Mouse (Mus musculus) embryonic facial prominence, embryonic 13.5 days (tissue): ENCODE data around the gene Necab3. TPM values are rescaled to one million over a fixed set of nuclear protein-coding genes. Genes with fewer than 3 reads are reported as not detected.

ENCODE experiments used
- ATAC-seq: fragments of 200-750 bp; cut with Nextera tagmentation; 2 replicates; pipeline ENCODE4 v1.8.0; 2017; ENCODE audit warnings: low read depth; ENCODE audit not compliant: insufficient number of reproducible peaks, insufficient read depth, low FRiP score, low TSS enrichment
- H3K27ac ChIP-seq: fragments of 300-500 bp; sonication (generic); 2 replicates; pipeline ENCODE4 v1.5.1; 2015; ENCODE audit warnings: moderate library complexity, mild to moderate bottlenecking, inconsistent platforms
- H3K27me3 ChIP-seq: fragments of 300-500 bp; sonication (generic); 2 replicates; pipeline ENCODE4 v1.6.1; 2015; ENCODE audit warnings: mild to moderate bottlenecking, inconsistent platforms
- H3K36me3 ChIP-seq: fragments of 300-500 bp; sonication (generic); 2 replicates; pipeline ENCODE4 v1.6.1; 2015; ENCODE audit warnings: mild to moderate bottlenecking, inconsistent platforms
- H3K4me1 ChIP-seq: fragments of 300-500 bp; sonication (generic); 2 replicates; pipeline ENCODE4 v1.6.1; 2015; ENCODE audit warnings: inconsistent platforms
- H3K4me2 ChIP-seq: fragments of 300-500 bp; sonication (generic); 2 replicates; pipeline ENCODE4 v1.6.1; 2015; ENCODE audit warnings: moderate library complexity, mild to moderate bottlenecking, inconsistent platforms
- H3K4me3 ChIP-seq: fragments of 300-500 bp; sonication (generic); 2 replicates; pipeline ENCODE4 v1.5.1; 2015; ENCODE audit warnings: mild to moderate bottlenecking, inconsistent platforms
- H3K9ac ChIP-seq: fragments of 300-500 bp; sonication (generic); 2 replicates; pipeline ENCODE4 v1.6.1; 2015; ENCODE audit warnings: mild to moderate bottlenecking, inconsistent platforms
- H3K9me3 ChIP-seq: fragments of 300-500 bp; sonication (generic); 2 replicates; pipeline ENCODE4 v1.6.1; 2016; ENCODE audit warnings: inconsistent platforms
- WGBS: fragments of 180-500 bp; shearing (Covaris S2); methylation state at CpG from one replicate; pipeline ENCODE4 v1.1.7; 2015; ENCODE audit warnings: mixed read lengths; 5-methylcytosine and 5-hydroxymethylcytosine counted together
- polyA plus RNA-seq: library from polyadenylated mRNA; unstranded; fragments of >200 nt; fragmentation: Nextera tagmentation; extraction: Ambion mirVana; gene quantifications from 2 replicates; pipeline ENCODE4 v1.2.1, GENCODE M21; 2015

The Necab3 gene
- polyA plus RNA-seq, 1 experiment from 2014 or later = 3.8 TPM

- Histone ChIP-seq H3K36me3 (peaks cover 58% of the 10 kb centered on the region), H3K27me3 (no peaks in the 10 kb centered on the region), H3K27ac (no peak overlapping the region), H3K9me3 (no peaks in the 10 kb centered on the region), H3K4me3 (no peak overlapping the region), H3K4me2 (no peak overlapping the region), H3K9ac (no peak overlapping the region), H3K4me1 (no peaks in the 10 kb centered on the region)
- ATAC-seq = no peak
- WGBS = 79% methylated on average over 9 of the region's 9 CpGs
Observed at GRCm38 (mm10) chr2:154507566-154508283, 51.0 kb downstream of the Necab3 start.

GRCm38 (mm10) chr2:154507076-154507475 is 51.6 kb downstream of the Necab3 start:
- no peak for ATAC-seq
- Histone ChIP-seq H3K9ac (no peak overlapping the region), H3K4me2 (no peak overlapping the region), H3K27ac (no peak overlapping the region), H3K9me3 (no peaks in the 10 kb centered on the region), H3K4me3 (no peak overlapping the region), H3K4me1 (no peaks in the 10 kb centered on the region), H3K36me3 (peaks cover 52% of the 10 kb centered on the region), H3K27me3 (no peaks in the 10 kb centered on the region)
- WGBS = 86% methylated on average over 2 of the region's 2 CpGs

- Histone ChIP-seq H3K9ac (no peak overlapping the region), H3K4me2 (no peak overlapping the region), H3K9me3 (no peaks in the 10 kb centered on the region), H3K27me3 (no peaks in the 10 kb centered on the region), H3K4me1 (peaks cover 3% of the 10 kb centered on the region; the same call in 1 of the 2 replicates), H3K27ac (no peak overlapping the region), H3K4me3 (no peak overlapping the region), H3K36me3 (peaks cover 35% of the 10 kb centered on the region)
- 88% methylated on average over 3 of the region's 3 CpGs for WGBS
- no peak for ATAC-seq
Observed at GRCm38 (mm10) chr2:154500758-154501157, 57.9 kb downstream of the Necab3 start.

DNA sequence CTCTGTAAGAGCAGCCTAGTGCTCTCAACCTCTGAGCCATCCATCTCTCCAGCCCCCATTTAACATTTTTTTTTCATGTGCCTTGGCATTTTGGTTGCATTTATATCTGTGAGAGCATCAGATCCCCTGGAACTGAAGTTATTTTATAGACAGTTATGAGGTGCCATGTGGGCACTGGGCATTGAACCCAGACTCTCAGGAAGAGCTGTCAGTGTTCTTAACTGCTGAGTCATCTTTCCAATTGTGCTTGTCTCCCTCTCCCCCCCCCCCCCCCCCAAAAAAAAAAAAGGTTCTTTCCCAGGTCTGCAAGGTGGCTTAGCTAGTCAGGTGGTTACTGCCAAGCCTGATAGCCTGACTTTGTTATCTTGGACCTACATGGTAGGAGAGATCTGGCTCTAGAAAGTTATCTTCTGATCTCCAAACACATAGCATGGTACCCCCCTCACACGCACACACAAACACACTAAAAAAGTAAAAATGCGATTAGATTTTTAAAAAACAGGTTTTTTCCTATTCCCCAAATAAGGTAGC is 58.9 kb downstream of the Necab3 start:
- H3K4me2 ChIP-seq = no peak overlapping the region
- no peak overlapping the region for H3K27ac ChIP-seq
- no peaks in the 10 kb centered on the region for H3K9me3 ChIP-seq
- ATAC-seq = no peak
- no peaks in the 10 kb centered on the region for H3K27me3 ChIP-seq
- H3K36me3 ChIP-seq = peaks cover 26% of the 10 kb centered on the region
- WGBS = 93% methylated on average over 2 of the region's 2 CpGs
- H3K9ac ChIP-seq = no peak overlapping the region
- no peak overlapping the region for H3K4me3 ChIP-seq
- peaks cover 3% of the 10 kb centered on the region; the same call in 1 of the 2 replicates for H3K4me1 ChIP-seq

GRCm38 (mm10) chr2:154498571-154498970 is 60.1 kb downstream of the Necab3 start:
- H3K4me2 ChIP-seq = no peak overlapping the region
- 69% methylated on average over 5 of the region's 5 CpGs for WGBS
- no peak for ATAC-seq
- no peak overlapping the region for H3K27ac ChIP-seq
- H3K36me3 ChIP-seq = peaks cover 18% of the 10 kb centered on the region
- no peaks in the 10 kb centered on the region for H3K27me3 ChIP-seq
- peaks cover 3% of the 10 kb centered on the region; the same call in 1 of the 2 replicates for H3K4me1 ChIP-seq
- no peaks in the 10 kb centered on the region for H3K9me3 ChIP-seq
- H3K4me3 ChIP-seq = no peak overlapping the region
- H3K9ac ChIP-seq = no peak overlapping the region

- Histone ChIP-seq H3K9me3 (no peaks in the 10 kb centered on the region), H3K4me1 (peaks cover 17% of the 10 kb centered on the region), H3K4me2 (no peak overlapping the region), H3K9ac (no peak overlapping the region), H3K27me3 (no peaks in the 10 kb centered on the region), H3K4me3 (no peak overlapping the region), H3K36me3 (no peaks in the 10 kb centered on the region), H3K27ac (no peak overlapping the region)
- 93% methylated on average over 4 of the region's 4 CpGs for WGBS
- ATAC-seq = no peak
Observed at GRCm38 (mm10) chr2:154495021-154495420, 63.7 kb downstream of the Necab3 start.

Other genes with a start within 250 kb of the Necab3 start
- 18.5 and 22.4 TPM in 2 replicates for gene Cdk5rap1, start 185.9 kb downstream of the Necab3 start, polyA plus RNA-seq
- gene Snta1, start 150.8 kb downstream of the Necab3 start, polyA plus RNA-seq = 8.8 and 8.9 TPM in 2 replicates
- 54.0 and 54.1 TPM in 2 replicates for gene Cbfa2t2, start 122.4 kb downstream of the Necab3 start, polyA plus RNA-seq
- gene 1700003F12Rik, start 11.8 kb downstream of the Necab3 start, polyA plus RNA-seq = 0.95 and 1.6 TPM in 2 replicates
- 0.41 and 0.45 TPM in 2 replicates for gene Actl10, start 7.1 kb downstream of the Necab3 start, polyA plus RNA-seq
- gene E2f1, start 11.0 kb upstream of the Necab3 start, polyA plus RNA-seq = 21.1 and 22.6 TPM in 2 replicates
- gene Pxmp4, start 44.8 kb upstream of the Necab3 start, polyA plus RNA-seq = 24.0 and 24.7 TPM in 2 replicates
- 1.5 and 1.8 TPM in 2 replicates for gene Zfp341, start 54.4 kb upstream of the Necab3 start, polyA plus RNA-seq
- 1.2 TPM in 1 of 2 replicates, not detected in the other for gene 4930519P11Rik, start 54.5 kb upstream of the Necab3 start, polyA plus RNA-seq
- gene Chmp4b, start 92.8 kb upstream of the Necab3 start, polyA plus RNA-seq = 32.8 and 34.7 TPM in 2 replicates
- not detected in 2 replicates for gene Gm14214, start 211.1 kb upstream of the Necab3 start, polyA plus RNA-seq
- gene Raly, start 232.2 kb upstream of the Necab3 start, polyA plus RNA-seq = 49.5 and 58.3 TPM in 2 replicates
- 18.6 and 23.5 TPM in 2 replicates for gene a, start 232.5 kb upstream of the Necab3 start, polyA plus RNA-seq